Comparison of ENCODE assay signal across 8 mouse cellular contexts in genomic region chr5:22344556-22344975, GRCm38 (mm10). TPM values are rescaled to one million over a fixed set of nuclear protein-coding genes. Genes with fewer than 3 reads are reported as not detected.
DNase-seq lines count a peak whose midpoint lies in the region; ATAC-seq and TF ChIP-seq lines count a peak whose summit lies in the region.

TSS of gene Reln (minus strand) at chr5:22344702.

- no peak for TF ChIP-seq EP300 in lung, postnatal 0 days (IDR thresholded peaks at IDR 0.05)

- TF ChIP-seq CTCF in lung, postnatal 0 days (IDR thresholded peaks at IDR 0.05) = no peak
- TF ChIP-seq CTCF in cerebellum, adult 2 months (IDR thresholded peaks at IDR 0.05; ENCODE audit: borderline replicate concordance, insufficient read depth, low read depth, low read length) = no peak

- H3K4me1 ChIP-seq in lung, postnatal 0 days (ENCODE audit: insufficient read depth, low read depth, low read length) = no peaks in the 10 kb centered on the region
- H3K4me1 ChIP-seq in cerebellum, adult 2 months (ENCODE audit: control insufficient read depth, insufficient read depth, low read length) = peaks cover 13% of the 10 kb centered on the region
- H3K4me1 ChIP-seq in forebrain, embryonic 12.5 days = peaks cover 25% of the 10 kb centered on the region
- H3K4me1 ChIP-seq in midbrain, embryonic 10.5 days = peaks cover 30% of the 10 kb centered on the region

- peak within 1 kb of the TSS; percentile 88 for H3K4me2 ChIP-seq in lung, postnatal 0 days (replicated peaks; ENCODE audit: low read depth, low read length)
- peak within 1 kb of the TSS; percentile 93 for H3K4me2 ChIP-seq in forebrain, embryonic 12.5 days

- H3K9ac ChIP-seq in lung, postnatal 0 days (replicated peaks; ENCODE audit: low read depth) = no peak within 1 kb of the TSS
- peak within 1 kb of the TSS; percentile 74 for H3K9ac ChIP-seq in forebrain, embryonic 12.5 days

- DNase-seq in lung, postnatal 0 days (ENCODE audit: low spot score) = no peak
- DNase-seq in lung, postnatal 36 days = no peak
- DNase-seq in cerebellum, adult 2 months = peak; percentile 82 to 84
- DNase-seq in kidney, postnatal 10 days = peak; percentile 44
- DNase-seq in midbrain, embryonic 10.5 days (ENCODE audit: low spot score) = peak; percentile 65
- DNase-seq in testis, postnatal 14 days (ENCODE audit: low spot score) = peak; percentile 31
- no peak for DNase-seq in lung, postnatal 10 days

- no peaks in the 10 kb centered on the region for H3K9me3 ChIP-seq in lung, postnatal 0 days (ENCODE audit: low read length)
- no peaks in the 10 kb centered on the region for H3K9me3 ChIP-seq in forebrain, embryonic 12.5 days
- H3K9me3 ChIP-seq in midbrain, embryonic 10.5 days (replicated peaks) = no peaks in the 10 kb centered on the region

- 0% methylated on average over 7 of the region's 68 CpGs for WGBS in lung, postnatal 0 days
- WGBS in cerebellum, adult 2 months = under 1% methylated on average over 63 of the region's 68 CpGs
- under 1% methylated on average over 32 of the region's 68 CpGs for WGBS in forebrain, embryonic 12.5 days
- 1% methylated on average over 58 of the region's 68 CpGs for WGBS in midbrain, embryonic 10.5 days

- no peak within 1 kb of the TSS for H3K27ac ChIP-seq in lung, postnatal 0 days (ENCODE audit: low read length)
- peak within 1 kb of the TSS; percentile 99 for H3K27ac ChIP-seq in cerebellum, adult 2 months (ENCODE audit: insufficient read depth, low read length)
- H3K27ac ChIP-seq in forebrain, embryonic 12.5 days = peak within 1 kb of the TSS; percentile 79
- peak within 1 kb of the TSS; percentile 85 for H3K27ac ChIP-seq in midbrain, embryonic 10.5 days (replicated peaks)

- peak within 1 kb of the TSS; percentile 45 for H3K4me3 ChIP-seq in lung, postnatal 0 days (ENCODE audit: low read depth, low read length)
- peak within 1 kb of the TSS; percentile 75 for H3K4me3 ChIP-seq in cerebellum, adult 2 months (replicated peaks; ENCODE audit: insufficient read depth, low read depth, low read length)
- H3K4me3 ChIP-seq in forebrain, embryonic 12.5 days (replicated peaks) = peak within 1 kb of the TSS; percentile 62
- peak within 1 kb of the TSS; percentile 70 for H3K4me3 ChIP-seq in midbrain, embryonic 10.5 days

- peak; percentile 85 for TF ChIP-seq POLR2A in cerebellum, adult 2 months (IDR thresholded peaks at IDR 0.05; ENCODE audit: borderline replicate concordance, insufficient read depth, low read length)

- ATAC-seq in lung, postnatal 0 days = peak; percentile 75
- ATAC-seq in forebrain, embryonic 12.5 days (ENCODE audit: low FRiP score) = peak; percentile 89

- no peaks in the 10 kb centered on the region for H3K36me3 ChIP-seq in lung, postnatal 0 days (ENCODE audit: insufficient read depth, low read length)
- no peaks in the 10 kb centered on the region for H3K36me3 ChIP-seq in forebrain, embryonic 12.5 days (replicated peaks)
- H3K36me3 ChIP-seq in midbrain, embryonic 10.5 days = no peaks in the 10 kb centered on the region

- peaks cover 52% of the 10 kb centered on the region for H3K27me3 ChIP-seq in lung, postnatal 0 days (replicated peaks; ENCODE audit: insufficient read depth, low read length)
- H3K27me3 ChIP-seq in cerebellum, adult 2 months (ENCODE audit: control insufficient read depth, insufficient read depth, low read length) = no peaks in the 10 kb centered on the region
- H3K27me3 ChIP-seq in forebrain, embryonic 12.5 days = peaks cover 64% of the 10 kb centered on the region
- peaks cover 88% of the 10 kb centered on the region for H3K27me3 ChIP-seq in midbrain, embryonic 10.5 days (ENCODE audit: low read depth, poor library complexity, severe bottlenecking)

RNA-seq across cellular contexts. Expression of gene Reln, which starts in this region (rescaled TPM):
- polyA plus RNA-seq in lung, postnatal 0 days (2015; fragmentation: Nextera tagmentation; extraction: Ambion mirVana) = 2.4 and 2.8 TPM in 2 replicates
- polyA plus RNA-seq in cerebellum, adult 2 months (2012; rRNA removed) = 184 and 204 TPM in 2 replicates
- polyA plus RNA-seq in forebrain, embryonic 12.5 days (2016; fragmentation: Nextera tagmentation; extraction: Ambion mirVana) = 24.8 and 26.9 TPM in 2 replicates
- 2.4 and 3.9 TPM in 2 replicates for polyA plus RNA-seq in midbrain, embryonic 10.5 days (2016; fragmentation: Nextera tagmentation; extraction: Ambion mirVana)

Comparison
In these comparisons a context has a peak if more than half of its experiments do, and no peak if none do; other contexts are left out.
1. DNase-seq: peak in cerebellum, adult 2 months (2 of 2), kidney, postnatal 10 days (single experiment), midbrain, embryonic 10.5 days (single experiment) and testis, postnatal 14 days (single experiment); none in lung, postnatal 0 days (single experiment), lung, postnatal 36 days (single experiment) and lung, postnatal 10 days (single experiment).
2. Peak in every context shown above with its lines, with median percentiles within 50 percentile points of each other: H3K4me3 ChIP-seq.